Mouse (Mus musculus) cerebellum, postnatal 25 days (tissue): ENCODE measurements around the gene Cxcr4.

Experiments
- DNase-seq, 2 experiments: peaks; one replicate each; pipeline ENCODE4 v3.0.0; 2021; ENCODE audit warnings: mixed read lengths in 2 of 2

Gene Cxcr4

GRCm38 (mm10) chr1:128567224-128568197, 24.6 kb downstream of the Cxcr4 start:
- no peak for DNase-seq

DNA sequence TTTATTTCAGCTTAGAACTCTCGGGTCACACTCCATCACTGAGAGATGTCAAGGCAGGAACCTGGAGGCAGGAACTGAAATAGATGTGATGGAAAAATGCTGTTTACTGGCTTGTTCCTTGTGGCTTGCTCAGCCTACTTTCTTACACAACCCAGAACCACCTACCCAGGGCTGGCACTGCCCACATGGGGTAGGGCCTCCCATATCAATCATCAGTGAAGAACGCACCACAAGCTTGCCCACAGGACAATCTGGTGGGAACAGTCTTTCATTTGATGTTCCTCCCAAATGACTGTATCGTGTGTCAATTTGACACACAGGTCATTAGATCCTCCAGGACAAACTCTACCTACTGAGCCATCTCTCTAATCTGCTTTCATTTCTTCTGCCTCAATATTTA, 28.2 kb downstream of the Cxcr4 start:
- no peak for DNase-seq

GRCm38 (mm10) chr1:128561325-128561874, 30.7 kb downstream of the Cxcr4 start:
- peak; percentile 12 to 29 for DNase-seq

DNA sequence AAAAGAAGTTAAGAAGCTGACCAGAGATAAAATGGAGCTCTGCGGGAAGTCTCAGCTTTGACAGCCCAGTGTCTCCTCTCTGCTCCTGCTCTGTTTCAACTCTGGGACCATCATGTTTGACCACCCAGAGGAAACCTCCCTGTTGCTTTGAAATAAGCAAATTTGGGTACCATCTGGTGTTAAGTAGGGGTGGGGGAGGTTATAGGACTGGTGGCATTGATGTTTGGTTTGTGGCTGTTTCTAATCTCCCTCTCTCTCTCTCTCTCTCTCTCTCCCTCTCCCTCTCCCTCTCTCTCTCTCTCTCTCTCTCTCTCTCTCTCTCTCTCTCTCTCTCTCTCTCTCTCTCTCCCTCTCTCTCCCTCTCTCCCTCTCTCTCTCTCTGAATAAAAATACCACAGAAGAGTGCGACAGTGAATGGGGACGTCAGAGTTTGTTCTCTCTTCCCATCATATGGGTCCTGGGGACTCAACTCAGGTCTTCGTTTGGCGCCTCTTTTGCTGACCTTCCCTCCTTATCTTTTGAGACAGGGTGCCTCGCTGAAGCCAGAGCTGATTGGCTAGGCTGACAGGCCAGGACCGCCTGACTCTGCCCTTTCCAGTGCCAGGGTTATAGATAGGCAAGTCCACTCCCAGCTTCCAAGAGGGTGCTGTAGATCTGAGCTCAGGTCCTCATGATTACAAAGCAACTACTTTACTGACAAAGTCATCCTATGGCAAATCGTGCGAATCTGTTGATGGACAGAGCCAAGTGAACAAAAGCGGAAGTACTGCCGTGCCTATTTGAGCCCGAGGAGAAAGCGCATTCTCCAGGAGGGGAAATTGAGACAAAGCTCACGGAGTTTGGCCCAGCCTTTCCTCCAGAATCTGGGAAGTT, 31.4 kb downstream of the Cxcr4 start:
- DNase-seq = no peak

- DNase-seq = no peak
Measured at GRCm38 (mm10) chr1:128557953-128558352, 34.1 kb downstream of the Cxcr4 start.

- DNase-seq = no peak
Measured at GRCm38 (mm10) chr1:128552545-128552944, 39.5 kb downstream of the Cxcr4 start.

- DNase-seq = no peak
Measured at GRCm38 (mm10) chr1:128551743-128552397, 40.2 kb downstream of the Cxcr4 start.

DNA sequence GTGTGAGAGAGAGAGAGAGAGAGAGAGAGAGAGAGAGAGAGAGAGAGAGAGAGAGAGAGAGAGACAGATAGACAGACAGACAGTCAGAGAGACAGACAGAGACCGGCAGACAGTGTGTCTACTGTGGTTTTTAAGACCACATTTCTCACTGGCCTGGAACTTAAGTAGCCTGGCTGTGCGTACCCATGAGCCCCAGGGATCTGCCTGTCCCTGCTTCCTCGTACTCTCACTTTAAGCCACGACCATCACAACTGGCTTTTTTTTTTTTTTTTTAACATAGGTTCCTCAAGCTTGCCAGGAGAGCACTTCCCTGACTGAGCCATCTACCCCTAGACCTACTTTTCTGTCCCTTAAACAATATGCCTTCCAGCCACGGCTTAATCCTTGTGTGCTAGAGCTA, 42.7 kb downstream of the Cxcr4 start:
- no peak for DNase-seq

DNA sequence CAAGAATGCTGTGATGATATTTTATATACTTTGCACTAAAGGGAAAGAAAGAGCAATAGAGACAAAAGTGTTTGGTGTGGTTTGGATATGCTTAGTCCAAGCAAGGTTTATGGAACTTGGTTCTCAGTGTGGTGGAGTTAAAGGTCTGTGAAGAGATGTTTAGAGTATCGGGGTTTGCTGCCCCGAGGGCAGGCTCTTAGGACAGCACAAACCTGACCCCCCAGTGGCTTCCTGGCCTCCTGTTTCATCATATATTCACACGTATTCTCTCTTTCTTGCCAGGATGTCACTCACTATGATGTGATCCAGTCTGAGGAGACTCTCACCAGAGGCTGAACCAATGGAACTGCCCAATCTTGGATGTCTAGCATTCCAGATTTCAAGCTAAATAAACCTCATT, 43.1 kb downstream of the Cxcr4 start:
- no peak for DNase-seq

DNA sequence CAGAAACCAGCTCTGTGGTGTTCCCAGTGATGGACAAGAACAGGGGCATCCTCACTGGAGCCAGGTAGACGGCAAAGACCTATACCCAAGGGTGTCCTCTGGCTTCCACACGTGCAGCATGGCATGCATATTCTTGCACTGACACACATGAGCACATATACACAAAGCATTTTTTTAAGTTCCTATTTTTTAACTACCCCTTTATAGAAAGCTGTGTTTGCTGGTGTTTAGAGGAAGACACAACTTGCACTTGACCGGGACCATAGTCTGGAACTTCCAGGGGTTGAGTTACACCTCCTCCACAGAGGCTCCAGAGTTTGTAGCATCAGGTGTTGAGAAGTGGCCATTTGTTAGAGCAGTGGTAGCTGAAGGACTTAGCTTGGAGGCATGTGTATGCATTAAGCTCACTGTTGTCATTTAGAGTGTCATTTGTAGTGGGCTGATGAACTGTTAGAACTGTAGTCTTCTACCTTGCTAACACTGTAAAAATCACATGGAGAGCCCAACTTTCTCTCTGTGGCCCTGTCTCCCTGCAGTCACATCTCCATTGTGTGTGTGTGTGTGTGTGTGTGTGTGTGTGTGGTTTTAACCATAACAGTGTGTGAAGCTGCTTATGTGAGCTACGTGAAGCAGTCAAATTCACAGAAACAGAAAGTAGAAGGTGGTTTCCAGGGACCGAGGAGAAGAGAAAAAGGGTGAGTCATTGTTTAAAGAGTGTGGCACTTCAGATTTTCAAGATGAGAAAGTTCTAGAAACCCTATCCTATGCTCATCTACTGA, 43.7 kb downstream of the Cxcr4 start:
- no peak for DNase-seq

DNA sequence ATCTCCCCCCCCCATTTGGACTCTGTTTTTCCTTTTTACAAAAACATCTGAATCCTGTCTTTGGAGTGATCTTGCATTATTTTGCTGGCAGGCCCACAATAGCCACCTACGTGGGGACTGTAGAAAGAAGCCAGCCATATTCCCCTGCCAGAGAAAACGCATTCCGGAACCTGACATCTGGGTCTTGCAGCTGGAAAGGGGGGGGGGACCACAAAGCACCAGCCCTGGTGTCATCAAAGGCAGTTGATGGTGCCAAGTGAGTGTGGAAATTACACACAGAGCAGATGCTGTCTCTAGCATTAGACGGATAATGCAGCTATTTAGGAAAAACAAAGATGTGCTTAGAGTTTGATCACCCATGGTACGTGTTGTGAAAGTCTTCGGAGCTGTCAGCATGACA, 46.4 kb downstream of the Cxcr4 start:
- DNase-seq = no peak

DNA sequence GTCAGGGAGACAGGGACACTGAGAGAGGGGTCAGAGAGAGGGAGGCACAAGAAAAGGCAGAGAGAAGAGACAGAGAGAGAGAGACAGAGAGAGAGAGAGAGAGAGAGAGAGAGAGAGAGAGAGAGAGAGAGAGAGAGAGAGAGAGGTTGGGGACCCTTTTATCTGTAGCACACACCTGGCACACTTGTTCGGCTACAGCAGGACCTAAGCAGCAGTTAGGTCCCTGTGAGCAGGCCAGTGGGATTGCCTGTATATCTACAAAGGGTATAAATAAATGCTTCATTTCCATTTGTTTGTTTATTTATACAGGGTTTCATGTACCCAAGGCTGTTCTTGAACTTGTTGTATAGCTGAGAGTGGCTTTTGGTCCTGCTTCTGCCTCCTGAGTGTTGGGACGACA, 49.0 kb downstream of the Cxcr4 start:
- DNase-seq = no peak

- no peak for DNase-seq
Measured at GRCm38 (mm10) chr1:128542555-128542954, 49.5 kb downstream of the Cxcr4 start.

GRCm38 (mm10) chr1:128540213-128540612, 51.9 kb downstream of the Cxcr4 start:
- DNase-seq = no peak

DNA sequence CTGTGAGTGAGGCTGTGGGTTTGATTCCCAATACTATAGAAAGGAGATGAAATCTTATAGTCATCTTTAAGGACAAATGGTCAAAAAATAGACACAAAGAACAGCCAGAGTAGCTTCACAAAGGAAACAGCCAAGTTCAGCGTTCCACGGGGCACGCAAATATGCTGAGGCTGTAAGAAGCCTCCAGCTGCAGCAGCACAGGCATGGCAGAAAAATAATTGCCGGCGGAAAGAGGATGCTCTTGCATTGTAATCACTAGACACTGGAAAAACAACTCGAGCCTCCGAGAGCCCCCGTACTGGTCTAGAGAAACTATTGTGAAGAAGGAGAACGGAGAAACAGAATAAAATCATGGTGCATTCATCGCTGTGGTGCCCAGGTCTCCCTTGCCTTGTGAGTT, 52.5 kb downstream of the Cxcr4 start:
- no peak for DNase-seq
